Mouse (Mus musculus): ENCODE data around the gene Kpnb1. TPM values are rescaled to one million over a fixed set of nuclear protein-coding genes. Genes with fewer than 3 reads are reported as not detected.

The Kpnb1 gene
- total and polyA plus RNA-seq, 3 experiments, result 22.1 to 80.8 (median 71.7) TPM

DNA sequence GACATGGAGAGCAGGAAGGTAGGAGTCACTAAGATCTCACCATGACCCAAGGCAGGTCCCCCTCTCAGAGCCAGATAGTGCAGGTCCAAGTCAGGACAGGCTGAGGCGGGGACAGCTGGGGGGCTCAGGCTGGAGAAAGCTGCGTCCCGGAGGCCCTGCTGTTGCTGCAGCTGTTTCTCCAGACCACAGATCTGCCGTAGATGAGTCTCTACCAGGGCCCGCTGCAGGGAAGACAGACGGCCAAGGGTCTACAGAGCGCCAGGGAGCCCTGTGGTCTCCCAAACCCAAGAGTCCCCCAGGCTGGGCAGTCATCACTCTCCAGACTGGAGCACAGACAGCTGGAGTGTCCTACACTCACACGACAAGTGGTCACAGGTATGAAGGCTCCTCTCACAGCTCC, 40.3 kb downstream of the Kpnb1 start:
- intact Hi-C loops (cut with DNase I), result loop anchor here (5.0 kb wide), 1 partner anchor 45 kb away; no protein-coding TSS in a partner anchor
- no peaks in the 10 kb centered on the region for H3K79me2 ChIP-seq (replicated peaks; ENCODE audit: control insufficient read depth, insufficient read depth, low read length)
- no peaks in the 10 kb centered on the region for H3K36me3 ChIP-seq (ENCODE audit: control insufficient read depth, insufficient read depth, low read length)
- DNase-seq, result no peak
- H3K9ac ChIP-seq (ENCODE audit: low read depth, low read length), result no peak overlapping the region
- H3K27me3 ChIP-seq (ENCODE audit: control insufficient read depth, insufficient read depth, low read length), result no peaks in the 10 kb centered on the region
- 80% methylated on average over 8 of the region's 8 CpGs for WGBS
- TF ChIP-seq POLR2A (IDR thresholded peaks at IDR 0.05; ENCODE audit: insufficient read depth, low read depth, low read length), result no peak
- TF ChIP-seq EP300 (IDR thresholded peaks at IDR 0.05; ENCODE audit: insufficient read depth, low read depth, low read length), result no peak
- no peak for TF ChIP-seq CTCF (IDR thresholded peaks at IDR 0.05)
- H3K4me3 ChIP-seq, result no peak overlapping the region
- peaks cover 5% of the 10 kb centered on the region for H3K4me1 ChIP-seq (ENCODE audit: control insufficient read depth, insufficient read depth, low read length)
- no peak overlapping the region for H3K27ac ChIP-seq

- no peak overlapping the region for H3K9ac ChIP-seq (ENCODE audit: low read depth, low read length)
Measured at GRCm38 (mm10) chr11:97146724-97147123, 41.0 kb downstream of the Kpnb1 start.

DNA sequence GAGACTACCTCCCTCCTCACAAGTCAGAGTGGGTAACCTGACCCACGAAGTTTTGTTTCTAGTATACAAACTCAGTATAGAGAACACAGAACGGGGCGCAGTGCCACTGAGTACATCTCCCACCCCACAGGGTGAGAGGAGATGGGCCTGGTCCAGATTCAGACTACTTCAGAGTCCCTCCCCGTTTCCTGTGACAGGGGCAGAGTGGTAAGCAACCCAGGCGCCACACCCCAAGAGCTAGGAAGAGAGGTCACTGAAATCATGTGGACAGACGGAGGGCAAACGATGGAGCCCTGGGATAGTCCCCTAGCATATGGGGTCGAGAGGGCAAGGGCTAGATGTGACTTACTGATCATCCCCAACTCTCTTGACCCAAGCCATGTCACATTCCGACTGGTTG, 41.7 kb downstream of the Kpnb1 start:
- no peak for TF ChIP-seq CTCF (IDR thresholded peaks at IDR 0.05)
- no peak for TF ChIP-seq EP300 (IDR thresholded peaks at IDR 0.05; ENCODE audit: insufficient read depth, low read depth, low read length)
- TF ChIP-seq POLR2A (IDR thresholded peaks at IDR 0.05; ENCODE audit: insufficient read depth, low read depth, low read length), result no peak
- H3K4me3 ChIP-seq, result no peak overlapping the region
- intact Hi-C loops (cut with DNase I), result loop anchor here (1.0 to 5.0 kb wide), 2 partner anchors 44 to 72 kb away; no protein-coding TSS in a partner anchor
- peaks cover 6% of the 10 kb centered on the region for H3K4me1 ChIP-seq (ENCODE audit: control insufficient read depth, insufficient read depth, low read length)
- no peak overlapping the region for H3K9ac ChIP-seq (ENCODE audit: low read depth, low read length)
- DNase-seq, result no peak
- H3K27me3 ChIP-seq (ENCODE audit: control insufficient read depth, insufficient read depth, low read length), result no peaks in the 10 kb centered on the region
- WGBS, result 62% methylated on average over 9 of the region's 9 CpGs
- H3K27ac ChIP-seq, result no peak overlapping the region
- H3K36me3 ChIP-seq (ENCODE audit: control insufficient read depth, insufficient read depth, low read length), result no peaks in the 10 kb centered on the region
- no peaks in the 10 kb centered on the region for H3K79me2 ChIP-seq (replicated peaks; ENCODE audit: control insufficient read depth, insufficient read depth, low read length)

More at GRCm38 (mm10) chr11:97146724-97147123, 41.0 kb downstream of the Kpnb1 start:
- Histone ChIP-seq H3K79me2 (replicated peaks; ENCODE audit: control insufficient read depth, insufficient read depth, low read length) (no peaks in the 10 kb centered on the region), H3K4me1 (ENCODE audit: control insufficient read depth, insufficient read depth, low read length) (peaks cover 6% of the 10 kb centered on the region), H3K27me3 (ENCODE audit: control insufficient read depth, insufficient read depth, low read length) (no peaks in the 10 kb centered on the region), H3K4me3 (no peak overlapping the region), H3K36me3 (ENCODE audit: control insufficient read depth, insufficient read depth, low read length) (no peaks in the 10 kb centered on the region), H3K27ac (no peak overlapping the region)
- TF ChIP-seq EP300 (IDR thresholded peaks at IDR 0.05; ENCODE audit: insufficient read depth, low read depth, low read length) (0 out of 2 replicates have a peak, but pooled peaks have one; percentile 33), CTCF (IDR thresholded peaks at IDR 0.05) (peak; percentile 95), POLR2A (IDR thresholded peaks at IDR 0.05; ENCODE audit: insufficient read depth, low read depth, low read length) (no peak)
- intact Hi-C loops (cut with DNase I), result loop anchor here (5.0 kb wide), 1 partner anchor 44 kb away; no protein-coding TSS in a partner anchor
- 10% methylated on average over 8 of the region's 8 CpGs for WGBS
- peak; percentile 63 to 83 for DNase-seq

- H3K79me2 ChIP-seq (replicated peaks; ENCODE audit: control insufficient read depth, insufficient read depth, low read length), result no peaks in the 10 kb centered on the region
- peaks cover 6% of the 10 kb centered on the region for H3K4me1 ChIP-seq (ENCODE audit: control insufficient read depth, insufficient read depth, low read length)
- intact Hi-C loops (cut with DNase I), result loop anchor here (1.0 to 5.0 kb wide), 2 partner anchors 43 to 71 kb away; no protein-coding TSS in a partner anchor
- no peak overlapping the region for H3K9ac ChIP-seq (ENCODE audit: low read depth, low read length)
- TF ChIP-seq POLR2A (IDR thresholded peaks at IDR 0.05; ENCODE audit: insufficient read depth, low read depth, low read length) (no peak), EP300 (IDR thresholded peaks at IDR 0.05; ENCODE audit: insufficient read depth, low read depth, low read length) (no peak), CTCF (IDR thresholded peaks at IDR 0.05) (no peak)
- WGBS, result 76% methylated on average over 2 of the region's 2 CpGs
- no peak overlapping the region for H3K4me3 ChIP-seq
- no peaks in the 10 kb centered on the region for H3K36me3 ChIP-seq (ENCODE audit: control insufficient read depth, insufficient read depth, low read length)
- H3K27me3 ChIP-seq (ENCODE audit: control insufficient read depth, insufficient read depth, low read length), result no peaks in the 10 kb centered on the region
- no peak for DNase-seq
- no peak overlapping the region for H3K27ac ChIP-seq
Measured at GRCm38 (mm10) chr11:97145320-97145719, 42.4 kb downstream of the Kpnb1 start.

- no peaks in the 10 kb centered on the region for H3K27me3 ChIP-seq (ENCODE audit: control insufficient read depth, insufficient read depth, low read length)
- intact Hi-C loops (cut with DNase I), result no loop called here
Measured at GRCm38 (mm10) chr11:97143196-97143900, 44.3 kb downstream of the Kpnb1 start.

GRCm38 (mm10) chr11:97142159-97142608, 45.5 kb downstream of the Kpnb1 start:
- peak; percentile 45 to 70 for DNase-seq
- Histone ChIP-seq H3K9ac (ENCODE audit: low read depth, low read length) (no peak overlapping the region), H3K27me3 (ENCODE audit: control insufficient read depth, insufficient read depth, low read length) (no peaks in the 10 kb centered on the region), H3K79me2 (replicated peaks; ENCODE audit: control insufficient read depth, insufficient read depth, low read length) (no peaks in the 10 kb centered on the region), H3K4me1 (ENCODE audit: control insufficient read depth, insufficient read depth, low read length) (peaks cover 2% of the 10 kb centered on the region; the same call in 1 of the 2 replicates), H3K27ac (no peak overlapping the region), H3K4me3 (no peak overlapping the region), H3K36me3 (ENCODE audit: control insufficient read depth, insufficient read depth, low read length) (no peaks in the 10 kb centered on the region)
- WGBS, result 50% methylated on average over 8 of the region's 8 CpGs
- TF ChIP-seq POLR2A (IDR thresholded peaks at IDR 0.05; ENCODE audit: insufficient read depth, low read depth, low read length), result no peak
- TF ChIP-seq EP300 (IDR thresholded peaks at IDR 0.05; ENCODE audit: insufficient read depth, low read depth, low read length), result no peak
- TF ChIP-seq CTCF (IDR thresholded peaks at IDR 0.05), result no peak
- intact Hi-C loops (cut with DNase I), result no loop called here

More at GRCm38 (mm10) chr11:97143196-97143900, 44.3 kb downstream of the Kpnb1 start:
- Histone ChIP-seq H3K9ac (ENCODE audit: low read depth, low read length) (no peak overlapping the region), H3K4me1 (ENCODE audit: control insufficient read depth, insufficient read depth, low read length) (peaks cover 4% of the 10 kb centered on the region), H3K79me2 (replicated peaks; ENCODE audit: control insufficient read depth, insufficient read depth, low read length) (no peaks in the 10 kb centered on the region), H3K27ac (no peak overlapping the region), H3K36me3 (ENCODE audit: control insufficient read depth, insufficient read depth, low read length) (no peaks in the 10 kb centered on the region), H3K4me3 (no peak overlapping the region)
- TF ChIP-seq CTCF (IDR thresholded peaks at IDR 0.05) (no peak), POLR2A (IDR thresholded peaks at IDR 0.05; ENCODE audit: insufficient read depth, low read depth, low read length) (no peak), EP300 (IDR thresholded peaks at IDR 0.05; ENCODE audit: insufficient read depth, low read depth, low read length) (no peak)
- WGBS, result 73% methylated on average over 9 of the region's 9 CpGs
- no peak for DNase-seq
